Mouse (Mus musculus): ENCODE measurements at regions not wholly inside any gene's neighbourhood (a gene's known extent, or its start where the extent isn't known, plus 50 kb on each side); places are given as distances from the start of the nearest gene placed in this dataset.

- in situ Hi-C loops (cut with MboI, MseI), result no loop called here
Observed at GRCm38 (mm10) chr11:26708636-26709035, 114.8 kb upstream of the Vrk2 start.

GRCm38 (mm10) chr11:26683850-26684249, 90.1 kb upstream of the Vrk2 start:
- in situ Hi-C loops (cut with MboI, MseI), result no loop called here

GRCm38 (mm10) chr11:26667251-26667650, 73.5 kb upstream of the Vrk2 start:
- in situ Hi-C loops (cut with MboI, MseI), result no loop called here

- in situ Hi-C loops (cut with MboI, MseI), result no loop called here
Observed at GRCm38 (mm10) chr11:26660878-26661277, 67.1 kb upstream of the Vrk2 start.

- in situ Hi-C loops (cut with MboI, MseI), result loop anchor here (5.0 kb wide), 1 partner anchor 37 kb away; no protein-coding TSS in a partner anchor
Observed at GRCm38 (mm10) chr11:26649165-26649564, 55.4 kb upstream of the Vrk2 start.

Data from T-helper 2 cell (primary cell).